Mouse (Mus musculus): Measurements from ENCODE around the gene Clint1. TPM values are rescaled to one million over a fixed set of nuclear protein-coding genes. Genes with fewer than 3 reads are reported as not detected.

Clint1 gene
- polyA plus RNA-seq, 1 experiment from 2014 or later: 81.5 TPM

DNA sequence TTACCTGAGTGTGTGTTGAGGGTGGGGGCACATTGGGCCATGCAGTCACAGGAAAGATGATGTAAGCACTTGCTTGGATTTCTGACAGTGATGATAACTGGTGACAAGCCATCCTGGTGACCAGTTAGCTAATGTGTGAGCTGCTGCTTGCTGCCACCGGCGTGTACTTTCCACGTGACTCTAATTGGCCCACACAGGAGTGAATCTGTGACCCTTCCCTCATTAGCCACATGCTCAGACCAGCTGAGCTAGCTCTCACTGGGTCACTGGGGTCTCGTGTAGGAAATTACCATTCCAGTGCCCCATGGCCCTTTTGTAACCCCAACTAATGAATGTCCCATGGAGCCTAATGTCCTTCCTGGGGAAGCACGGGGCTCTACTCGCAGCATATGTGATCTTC is 73.6 kb downstream of the Clint1 start:
- Histone ChIP-seq H3K4me1 (peaks cover 38% of the 10 kb centered on the region), H3K27me3 (ENCODE audit: low read depth, poor library complexity, severe bottlenecking) (no peaks in the 10 kb centered on the region), H3K36me3 (peaks cover 12% of the 10 kb centered on the region), H3K9me3 (replicated peaks) (no peaks in the 10 kb centered on the region), H3K4me3 (no peak overlapping the region), H3K27ac (peak overlapping the region; percentile 25)
- WGBS: 25% methylated on average over 6 of the region's 6 CpGs
- peak; percentile 42 for DNase-seq (ENCODE audit: low spot score)

DNA sequence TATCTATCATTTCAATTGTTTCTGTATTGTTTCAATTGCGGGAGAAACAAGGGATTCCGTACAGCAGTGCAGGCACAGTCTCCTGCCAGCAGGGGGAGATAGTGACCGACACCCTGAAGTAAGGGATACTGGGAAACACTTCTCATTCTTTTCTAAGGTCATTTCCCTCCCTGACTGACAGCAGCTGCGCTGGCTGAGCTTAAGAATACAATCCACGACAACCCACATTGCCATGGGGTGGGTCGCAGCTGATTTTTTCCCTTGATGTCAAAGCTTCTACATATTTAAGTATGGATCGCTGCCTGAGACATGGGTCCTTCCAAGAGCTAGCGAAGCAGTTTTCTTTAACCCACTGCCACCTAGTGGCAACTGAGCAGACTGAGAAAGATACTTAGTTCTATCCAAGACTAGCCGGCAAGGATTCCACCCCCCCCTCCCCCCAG is 74.8 kb downstream of the Clint1 start:
- under 1% methylated on average over 9 of the region's 9 CpGs for WGBS
- DNase-seq (ENCODE audit: low spot score): peak; percentile 85
- Histone ChIP-seq H3K9me3 (replicated peaks) (no peaks in the 10 kb centered on the region), H3K27me3 (ENCODE audit: low read depth, poor library complexity, severe bottlenecking) (no peaks in the 10 kb centered on the region), H3K4me3 (peak overlapping the region; percentile 50), H3K36me3 (peaks cover 17% of the 10 kb centered on the region), H3K27ac (peak overlapping the region; percentile 74), H3K4me1 (peaks cover 29% of the 10 kb centered on the region)

DNA sequence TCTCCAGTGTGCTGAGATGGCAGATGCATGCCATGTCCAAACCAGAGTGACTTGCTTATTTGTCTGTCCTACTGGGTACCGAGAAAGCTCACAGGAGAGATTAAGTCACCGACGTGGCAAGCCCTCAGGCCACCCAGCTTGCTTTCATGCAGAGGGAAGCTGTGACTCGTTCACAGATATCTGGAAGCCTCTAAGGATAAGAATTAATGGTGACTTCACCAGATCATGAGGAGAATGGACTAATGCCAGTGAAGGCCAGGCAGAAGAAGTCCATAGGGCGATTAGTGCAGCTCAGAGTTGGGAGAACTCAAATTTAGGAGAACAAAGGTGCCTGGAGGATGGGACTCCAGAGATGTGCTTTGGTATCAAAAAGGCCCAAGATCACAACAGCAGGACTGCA is 75.6 kb downstream of the Clint1 start:
- no peak for DNase-seq (ENCODE audit: low spot score)
- H3K4me1 ChIP-seq: peaks cover 23% of the 10 kb centered on the region
- no peaks in the 10 kb centered on the region for H3K9me3 ChIP-seq (replicated peaks)
- H3K36me3 ChIP-seq: peaks cover 23% of the 10 kb centered on the region
- WGBS: 72% methylated on average over 5 of the region's 5 CpGs
- no peak overlapping the region for H3K4me3 ChIP-seq
- H3K27me3 ChIP-seq (ENCODE audit: low read depth, poor library complexity, severe bottlenecking): no peaks in the 10 kb centered on the region
- H3K27ac ChIP-seq: no peak overlapping the region

DNA sequence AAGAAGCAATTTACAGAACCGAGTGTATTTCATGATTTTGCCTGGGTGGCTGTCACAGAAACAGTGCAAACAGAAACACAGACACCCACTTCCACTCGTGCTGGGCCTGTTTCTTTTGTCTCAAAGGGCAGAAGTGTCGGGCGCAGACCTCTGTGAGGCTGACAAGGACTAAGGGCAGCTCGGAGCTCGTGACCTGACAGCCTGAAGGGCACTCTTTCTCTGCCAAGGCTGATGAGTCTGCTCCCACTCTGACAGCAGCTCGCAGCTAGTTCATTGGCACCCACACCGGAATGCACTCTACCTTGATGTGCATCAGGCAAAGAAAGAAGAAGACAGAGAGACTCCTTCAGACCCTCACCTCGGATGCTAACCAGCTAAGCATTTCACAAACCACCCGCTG is 77.7 kb downstream of the Clint1 start:
- Histone ChIP-seq H3K27ac (no peak overlapping the region), H3K9me3 (replicated peaks) (no peaks in the 10 kb centered on the region), H3K36me3 (peaks cover 44% of the 10 kb centered on the region), H3K4me1 (peaks cover 22% of the 10 kb centered on the region), H3K27me3 (ENCODE audit: low read depth, poor library complexity, severe bottlenecking) (no peaks in the 10 kb centered on the region), H3K4me3 (no peak overlapping the region)
- WGBS: 90% methylated on average over 10 of the region's 10 CpGs
- DNase-seq (ENCODE audit: low spot score): no peak

DNA sequence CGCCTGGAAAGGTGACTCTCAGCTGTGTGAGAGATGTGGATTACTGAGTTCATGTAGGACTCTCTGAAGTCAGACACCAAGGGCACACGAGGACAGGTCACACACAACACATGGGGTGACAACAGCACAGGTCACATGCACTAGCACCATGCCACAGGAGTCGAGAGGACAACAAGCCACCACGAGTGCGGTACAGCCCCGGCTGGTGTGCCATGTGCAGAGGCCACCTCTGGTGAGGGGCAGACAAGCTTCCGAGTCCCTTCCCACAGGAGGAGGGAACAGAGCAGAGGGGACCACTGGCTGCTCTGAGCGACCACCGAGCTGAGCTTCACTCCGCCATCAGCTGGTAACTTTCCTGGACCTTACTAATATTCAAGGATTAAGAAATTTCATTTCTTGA is 80.9 kb downstream of the Clint1 start:
- no peak for DNase-seq (ENCODE audit: low spot score)
- H3K36me3 ChIP-seq: peaks cover 76% of the 10 kb centered on the region
- WGBS: 91% methylated on average over 10 of the region's 10 CpGs
- H3K4me3 ChIP-seq: no peak overlapping the region
- no peaks in the 10 kb centered on the region for H3K27me3 ChIP-seq (ENCODE audit: low read depth, poor library complexity, severe bottlenecking)
- no peak overlapping the region for H3K27ac ChIP-seq
- 0 out of 2 replicates have a peak, but pooled peaks cover 3% of the 10 kb centered on the region for H3K4me1 ChIP-seq
- H3K9me3 ChIP-seq (replicated peaks): no peaks in the 10 kb centered on the region

DNA sequence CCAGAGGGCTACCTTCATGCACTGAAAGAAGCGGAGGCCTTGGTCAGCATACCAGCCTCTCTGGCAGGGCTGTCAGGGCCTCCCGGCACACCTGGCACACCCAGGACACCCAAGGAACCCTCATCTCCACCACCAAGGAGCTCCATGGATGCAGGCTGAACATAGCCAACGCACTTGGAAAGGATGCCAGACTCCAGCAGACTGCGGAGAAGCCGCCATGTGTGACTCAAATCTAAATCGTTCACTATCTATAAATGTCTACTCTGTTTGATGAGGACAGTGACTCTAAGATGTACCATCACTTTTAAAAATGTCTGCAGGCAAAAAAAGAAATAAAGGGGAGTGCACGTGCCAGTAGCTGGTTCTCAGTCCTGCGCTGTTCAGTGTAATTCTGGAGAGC is 85.6 kb downstream of the Clint1 start:
- Histone ChIP-seq H3K9me3 (replicated peaks) (no peaks in the 10 kb centered on the region), H3K27me3 (ENCODE audit: low read depth, poor library complexity, severe bottlenecking) (no peaks in the 10 kb centered on the region), H3K4me1 (no peaks in the 10 kb centered on the region), H3K36me3 (peaks cover 68% of the 10 kb centered on the region), H3K27ac (no peak overlapping the region), H3K4me3 (no peak overlapping the region)
- DNase-seq (ENCODE audit: low spot score): no peak
- 97% methylated on average over 8 of the region's 8 CpGs for WGBS

DNA sequence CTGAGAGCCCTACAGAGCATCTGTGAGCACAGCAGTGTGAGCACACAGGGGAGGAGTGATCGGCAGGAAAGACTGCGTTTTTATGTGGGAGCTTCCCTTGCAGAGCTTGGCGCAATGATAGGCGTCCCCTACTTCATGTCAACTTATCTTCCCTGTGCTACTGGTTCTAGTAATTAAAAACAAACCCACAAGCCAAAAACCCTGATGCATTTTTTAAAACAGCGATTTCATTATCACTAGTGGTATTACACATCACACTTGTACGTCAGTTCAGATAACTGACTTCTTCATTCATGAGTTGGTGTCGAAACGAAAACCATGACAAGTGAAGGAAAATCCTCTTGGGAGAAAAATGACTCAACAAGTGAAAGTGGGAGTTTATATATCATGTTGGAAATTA is 87.1 kb downstream of the Clint1 start:
- 95% methylated on average over 8 of the region's 8 CpGs for WGBS
- H3K4me3 ChIP-seq: no peak overlapping the region
- no peaks in the 10 kb centered on the region for H3K9me3 ChIP-seq (replicated peaks)
- H3K27ac ChIP-seq: no peak overlapping the region
- H3K36me3 ChIP-seq: peaks cover 54% of the 10 kb centered on the region
- no peak for DNase-seq (ENCODE audit: low spot score)
- peaks cover 12% of the 10 kb centered on the region for H3K4me1 ChIP-seq
- no peaks in the 10 kb centered on the region for H3K27me3 ChIP-seq (ENCODE audit: low read depth, poor library complexity, severe bottlenecking)

DNA sequence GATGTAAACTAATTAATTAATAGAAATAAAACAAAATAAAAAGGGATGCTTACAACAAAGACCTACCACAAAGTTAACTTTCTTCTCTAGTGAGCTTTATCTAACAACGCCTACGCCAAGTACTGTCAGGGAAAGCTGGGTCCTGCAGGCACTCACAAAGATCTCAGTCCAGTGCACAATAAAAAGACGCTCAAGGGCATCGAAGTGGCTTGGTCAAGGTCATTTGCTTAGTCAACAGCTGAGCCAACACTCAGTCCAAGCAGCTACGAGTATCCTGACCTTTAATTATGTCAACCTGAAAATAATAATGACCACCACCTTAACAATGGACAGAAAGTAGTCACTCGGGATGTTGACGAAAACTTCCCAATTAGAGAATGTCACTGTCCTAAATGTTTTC is 90.4 kb downstream of the Clint1 start:
- DNase-seq (ENCODE audit: low spot score): no peak
- peaks cover 20% of the 10 kb centered on the region for H3K36me3 ChIP-seq
- WGBS: 92% methylated on average over 7 of the region's 7 CpGs
- H3K9me3 ChIP-seq (replicated peaks): no peaks in the 10 kb centered on the region
- H3K27ac ChIP-seq: no peak overlapping the region
- no peak overlapping the region for H3K4me3 ChIP-seq
- H3K4me1 ChIP-seq: peaks cover 16% of the 10 kb centered on the region
- H3K27me3 ChIP-seq (ENCODE audit: low read depth, poor library complexity, severe bottlenecking): no peaks in the 10 kb centered on the region

DNA sequence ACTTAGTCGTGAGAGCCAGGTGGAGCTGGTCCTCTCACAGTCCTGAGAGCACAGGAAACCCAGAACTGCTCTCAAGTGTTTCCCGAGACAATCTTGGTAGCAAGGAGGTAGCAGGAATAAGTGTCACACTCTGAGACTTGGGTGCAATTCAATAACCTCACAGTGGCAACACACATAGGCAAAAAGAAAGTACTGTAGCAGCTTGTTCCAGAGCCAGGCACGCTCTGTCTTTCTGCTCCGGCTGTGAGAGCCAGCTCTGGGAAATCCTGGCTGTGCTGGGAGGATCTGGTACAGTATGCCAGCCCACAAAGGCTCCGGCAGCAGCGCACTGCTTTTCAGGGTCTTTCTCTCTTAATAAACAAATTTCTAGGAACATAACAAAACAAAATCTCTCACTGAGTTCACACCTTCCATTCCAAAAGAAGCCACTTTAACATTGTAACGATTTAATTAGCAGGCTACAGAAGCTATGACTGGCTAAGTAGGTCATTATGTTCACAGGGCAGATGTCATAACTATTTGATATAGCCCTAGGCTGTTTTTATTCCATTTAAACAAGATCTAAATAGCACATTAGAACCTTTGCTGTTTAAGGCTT is 91.4 kb downstream of the Clint1 start:
- no peaks in the 10 kb centered on the region for H3K9me3 ChIP-seq (replicated peaks)
- H3K4me1 ChIP-seq: peaks cover 16% of the 10 kb centered on the region
- 83% methylated on average over 7 of the region's 7 CpGs for WGBS
- peaks cover 20% of the 10 kb centered on the region; the same call in 1 of the 2 replicates for H3K36me3 ChIP-seq
- no peak overlapping the region for H3K27ac ChIP-seq
- peak overlapping the region; percentile 82 for H3K4me3 ChIP-seq
- DNase-seq (ENCODE audit: low spot score): no peak
- no peaks in the 10 kb centered on the region for H3K27me3 ChIP-seq (ENCODE audit: low read depth, poor library complexity, severe bottlenecking)

DNA sequence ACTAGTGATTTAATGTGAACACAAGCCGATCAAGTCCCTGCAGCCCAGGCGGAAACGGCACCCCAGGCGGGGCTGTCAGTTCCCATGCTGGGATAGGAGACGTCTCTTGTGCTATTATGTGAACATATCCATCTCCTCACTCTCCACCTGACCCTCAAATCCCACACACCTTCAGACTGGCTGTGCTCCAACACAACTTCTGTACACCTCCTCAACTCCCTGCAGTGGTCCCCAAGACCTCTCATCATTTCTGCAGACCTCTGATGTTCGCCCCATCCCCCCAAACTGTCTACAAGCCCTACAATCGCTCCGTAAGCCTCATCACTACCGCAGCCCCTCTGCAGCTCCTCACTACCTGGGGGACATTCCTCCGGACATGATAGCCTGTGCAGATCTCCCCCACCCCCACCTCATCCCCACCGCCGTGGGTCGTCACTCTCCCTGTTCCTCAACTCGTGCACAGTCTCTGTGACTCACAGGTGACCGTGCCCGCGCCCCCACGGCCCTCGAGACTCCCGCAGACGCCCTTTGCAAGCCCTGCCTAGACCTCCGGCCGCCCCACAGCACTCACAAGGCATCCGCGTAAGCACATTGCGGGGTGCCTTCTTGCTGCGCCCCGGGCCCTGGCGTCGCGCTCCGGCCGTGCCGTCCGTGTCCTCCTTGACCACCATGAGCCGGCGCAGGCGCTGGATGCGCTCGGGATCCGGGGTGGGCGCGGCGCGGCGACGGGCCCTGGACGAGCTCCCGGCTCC is 92.2 kb downstream of the Clint1 start:
- H3K27me3 ChIP-seq (ENCODE audit: low read depth, poor library complexity, severe bottlenecking): no peaks in the 10 kb centered on the region
- peaks cover 16% of the 10 kb centered on the region for H3K4me1 ChIP-seq
- peak overlapping the region; percentile 82 for H3K4me3 ChIP-seq
- peak; percentile 57 for DNase-seq (ENCODE audit: low spot score)
- peak overlapping the region; percentile 93 for H3K27ac ChIP-seq
- H3K9me3 ChIP-seq (replicated peaks): no peaks in the 10 kb centered on the region
- under 1% methylated on average over 49 of the region's 49 CpGs for WGBS
- peaks cover 21% of the 10 kb centered on the region for H3K36me3 ChIP-seq

DNA sequence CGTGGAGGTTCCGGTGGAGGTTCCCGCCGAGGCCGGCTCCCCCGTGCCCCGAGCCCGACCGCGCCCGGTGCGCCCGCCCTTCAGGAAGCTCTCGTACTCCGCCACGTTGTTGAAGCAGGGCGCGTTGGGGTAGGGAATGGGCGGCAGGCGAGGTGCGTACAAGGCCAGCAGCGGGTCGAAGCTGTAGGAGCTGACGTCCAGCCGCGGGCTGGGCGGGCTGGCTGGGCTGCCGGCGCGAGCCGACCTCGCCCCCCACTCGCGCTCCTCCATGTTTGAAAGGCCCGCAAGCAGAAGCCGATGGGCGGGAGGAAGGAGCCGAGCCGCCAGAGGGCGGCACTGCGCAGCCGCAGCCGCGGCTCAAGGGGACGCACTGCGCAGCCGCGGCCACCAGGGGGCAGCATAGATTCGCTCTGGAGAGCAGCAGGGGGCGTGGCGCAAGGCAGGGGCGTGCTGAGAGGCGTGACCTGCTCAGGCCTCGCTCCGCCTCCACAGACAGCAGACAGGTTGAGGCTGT is 92.8 kb downstream of the Clint1 start, which contains the start of gene Lsm11:
Gene Lsm11 (minus strand): TSS at position 293 of the 514 bp plus-strand sequence.
- peak; percentile 100 for DNase-seq (ENCODE audit: low spot score)
- H3K36me3 ChIP-seq: peaks cover 27% of the 10 kb centered on the region
- WGBS: under 1% methylated on average over 55 of the region's 55 CpGs

DNA sequence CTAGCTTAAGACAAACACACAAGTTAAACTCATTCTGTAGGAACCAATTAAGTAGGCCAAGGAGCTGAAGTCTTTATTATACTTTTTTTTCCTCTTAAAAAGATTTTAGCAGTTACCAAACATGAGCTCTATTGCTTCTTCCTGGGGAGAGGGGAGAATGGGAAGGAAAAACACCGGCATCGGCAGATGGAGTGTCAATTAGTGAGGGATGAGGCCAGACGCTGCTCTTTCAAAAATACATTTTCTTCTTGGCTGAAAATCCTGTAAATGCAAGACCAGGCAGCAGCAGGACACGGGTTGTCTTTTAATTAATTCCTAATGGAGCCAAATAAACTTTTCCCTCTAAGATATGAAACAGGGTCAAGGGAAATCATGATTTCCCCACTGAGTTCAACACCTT is 94.9 kb downstream of the Clint1 start:
- DNase-seq (ENCODE audit: low spot score): no peak
- peaks cover 16% of the 10 kb centered on the region for H3K4me1 ChIP-seq
- no peak overlapping the region for H3K27ac ChIP-seq
- peaks cover 36% of the 10 kb centered on the region for H3K36me3 ChIP-seq
- no peak overlapping the region for H3K4me3 ChIP-seq
- H3K27me3 ChIP-seq (ENCODE audit: low read depth, poor library complexity, severe bottlenecking): no peaks in the 10 kb centered on the region
- H3K9me3 ChIP-seq (replicated peaks): no peaks in the 10 kb centered on the region
- 85% methylated on average over 4 of the region's 4 CpGs for WGBS

More for the DNA sequence above, 92.8 kb downstream of the Clint1 start, which contains the start of gene Lsm11:
- Histone ChIP-seq H3K27me3 (ENCODE audit: low read depth, poor library complexity, severe bottlenecking) (no peaks in the 10 kb centered on the region), H3K4me3 (peak within 1 kb of the TSS; percentile 82), H3K27ac (peak within 1 kb of the TSS; percentile 93), H3K4me1 (peaks cover 16% of the 10 kb centered on the region), H3K9me3 (replicated peaks) (no peaks in the 10 kb centered on the region)

DNA sequence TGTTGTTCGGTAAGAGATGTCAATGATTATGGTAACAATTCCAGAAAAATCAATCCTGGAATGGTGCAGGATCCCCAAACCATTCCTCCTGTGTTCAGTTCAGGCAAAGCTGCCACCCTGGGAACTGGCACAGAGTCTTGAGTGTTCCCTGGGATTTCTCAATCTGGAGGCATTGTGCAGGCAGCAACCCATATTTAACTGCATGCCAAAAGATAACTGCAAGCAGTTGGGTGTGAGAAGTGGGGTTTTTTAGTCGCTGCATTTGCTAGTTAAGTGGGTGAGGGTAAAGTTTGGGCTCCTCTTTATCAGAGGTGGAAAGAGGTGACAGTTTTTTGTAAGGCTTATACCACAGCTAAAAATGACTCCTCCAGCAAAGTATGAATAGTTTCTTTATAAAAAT is 95.6 kb downstream of the Clint1 start:
- H3K9me3 ChIP-seq (replicated peaks): no peaks in the 10 kb centered on the region
- no peak overlapping the region for H3K4me3 ChIP-seq
- no peaks in the 10 kb centered on the region for H3K27me3 ChIP-seq (ENCODE audit: low read depth, poor library complexity, severe bottlenecking)
- H3K27ac ChIP-seq: no peak overlapping the region
- H3K4me1 ChIP-seq: peaks cover 16% of the 10 kb centered on the region
- H3K36me3 ChIP-seq: peaks cover 43% of the 10 kb centered on the region
- 92% methylated on average over 2 of the region's 2 CpGs for WGBS
- DNase-seq (ENCODE audit: low spot score): no peak
